Mouse (Mus musculus): ENCODE data around the gene Ranbp2.

- TF ChIP-seq CTCF (IDR thresholded peaks at IDR 0.05; ENCODE audit: low read depth) (no peak), EP300 (optimal IDR thresholded peaks at IDR 0.05) (no peak)
Measured at GRCm38 (mm10) chr10:58491031-58491430, 44.3 kb downstream of the Ranbp2 start.
